Mouse (Mus musculus) urinary bladder, adult 2 months (tissue): Measurements from ENCODE around the gene Mmp2. TPM values are rescaled to one million over a fixed set of nuclear protein-coding genes. Genes with fewer than 3 reads are reported as not detected.
"Not testable (repeated sequence)": the region's sequence is repeated elsewhere in the genome, so short reads cannot be mapped to it uniquely, and the experiment has no call there.

ENCODE experiments used
- DNase-seq: peaks from one replicate; pipeline ENCODE4 v3.0.0; 2022; ENCODE audit warnings: low spot score
- polyA plus RNA-seq: library from polyadenylated mRNA; depleted of rRNA; stranded (reverse); fragments of >200 nt; gene quantifications from 2 replicates; pipeline ENCODE4 v1.2.3, GENCODE M21; 2012; rRNA removed

The Mmp2 gene
- polyA plus RNA-seq, result 311 and 318 TPM in 2 replicates

DNA sequence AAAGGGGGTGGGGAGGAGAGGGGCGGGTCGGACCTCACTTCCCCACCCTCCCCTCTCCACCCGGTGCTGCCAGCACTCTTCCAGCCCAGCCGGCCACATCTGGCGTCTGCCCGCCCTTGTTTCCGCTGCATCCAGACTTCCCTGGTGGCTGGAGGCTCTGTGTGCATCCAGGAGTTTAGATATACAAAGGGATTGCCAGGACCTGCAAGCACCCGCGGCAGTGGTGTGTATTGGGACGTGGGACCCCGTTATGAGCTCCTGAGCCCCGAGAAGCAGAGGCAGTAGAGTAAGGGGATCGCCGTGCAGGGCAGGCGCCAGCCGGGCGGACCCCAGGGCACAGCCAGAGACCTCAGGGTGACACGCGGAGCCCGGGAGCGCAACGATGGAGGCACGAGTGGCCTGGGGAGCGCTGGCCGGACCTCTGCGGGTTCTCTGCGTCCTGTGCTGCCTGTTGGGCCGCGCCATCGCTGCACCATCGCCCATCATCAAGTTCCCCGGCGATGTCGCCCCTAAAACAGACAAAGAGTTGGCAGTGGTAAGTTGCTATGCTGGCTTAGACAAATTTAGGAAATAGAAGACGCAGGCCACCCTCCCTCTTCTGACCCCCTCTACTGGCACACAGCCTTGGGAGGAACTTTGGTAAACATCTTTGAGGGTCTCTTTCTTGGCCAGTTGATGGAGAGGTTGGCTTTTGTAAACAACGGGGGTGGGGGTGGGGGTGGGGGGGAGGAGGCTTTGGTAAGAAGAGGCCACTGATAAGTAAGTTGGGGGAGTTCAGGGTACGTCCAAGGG, at the start of gene Mmp2:
Mmp2 (plus strand) TSS at position 49 of the 792 bp plus-strand sequence.
- DNase-seq, result no peak

DNA sequence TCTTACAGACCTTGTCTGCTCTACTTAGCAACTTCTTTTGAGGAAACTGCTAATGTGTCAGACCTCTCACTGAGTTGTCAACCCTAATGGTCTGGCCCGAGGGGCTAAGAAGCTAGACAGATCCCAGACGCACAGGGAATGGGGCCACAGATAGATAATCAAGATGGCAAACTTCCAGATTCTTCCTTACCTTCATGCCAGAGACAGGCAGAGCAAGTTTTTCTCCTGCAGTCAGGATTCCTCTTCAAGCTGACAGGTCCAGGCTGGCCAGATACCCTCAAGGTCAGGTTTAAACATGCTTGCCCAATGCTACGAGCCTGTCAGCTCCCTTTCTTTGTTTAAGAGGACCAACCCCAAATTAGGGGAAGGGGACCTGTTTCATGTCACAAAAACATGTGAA, 46.1 kb upstream of the Mmp2 start:
- peak; percentile 25 for DNase-seq

DNA sequence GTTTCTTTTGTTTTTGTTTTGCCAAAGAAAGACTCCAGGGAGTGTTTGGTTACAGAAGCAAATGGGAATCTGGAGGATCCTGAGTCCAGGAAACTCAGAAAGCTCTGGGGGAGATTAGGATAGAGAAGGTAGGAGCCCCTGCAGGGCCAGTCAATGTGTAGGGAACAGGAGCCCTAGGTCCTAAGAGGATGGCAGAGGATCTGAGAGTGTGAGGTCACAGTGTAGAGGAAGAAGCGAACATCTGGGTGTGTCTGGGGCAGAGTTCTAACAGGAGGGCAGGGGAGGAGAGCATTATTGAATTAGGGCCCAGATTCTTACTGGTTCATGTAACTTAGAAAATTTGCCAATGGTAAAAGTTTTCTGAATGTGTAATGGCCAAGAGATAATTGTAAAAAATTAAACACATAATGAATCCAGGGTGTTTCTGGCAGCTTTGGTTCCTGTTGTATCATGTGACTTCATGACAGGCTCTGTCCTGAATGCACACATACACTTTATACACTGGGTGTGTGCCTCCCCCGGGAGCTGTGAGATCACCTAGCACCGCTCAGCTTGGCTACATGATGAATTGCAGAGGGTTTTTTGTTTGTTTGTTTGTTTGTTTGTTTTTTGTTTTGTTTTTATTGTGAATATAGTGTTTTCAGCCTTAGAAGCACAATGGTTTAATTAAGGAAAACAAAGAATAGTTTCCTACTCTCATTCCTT, 43.0 kb upstream of the Mmp2 start:
- no peak for DNase-seq

DNA sequence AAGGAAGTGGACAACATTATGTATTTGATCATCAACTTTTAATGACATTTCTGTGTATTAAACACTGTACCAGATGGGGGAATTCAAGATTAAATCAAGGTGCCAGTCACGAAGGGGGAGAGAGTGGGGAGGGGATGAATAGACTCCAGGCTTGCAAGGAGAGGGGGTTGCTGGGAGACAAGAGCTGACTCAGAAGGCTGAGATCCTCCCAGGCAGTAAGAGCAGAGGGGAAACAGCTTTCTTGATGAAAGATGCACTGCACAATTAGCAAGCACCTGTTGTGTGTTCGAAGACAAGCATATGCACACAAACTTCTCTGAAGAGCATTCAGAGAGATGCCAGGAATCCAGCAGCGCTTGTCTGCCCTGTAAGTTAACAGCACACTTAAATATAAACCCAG, 36.3 kb upstream of the Mmp2 start:
- DNase-seq, result no peak

DNA sequence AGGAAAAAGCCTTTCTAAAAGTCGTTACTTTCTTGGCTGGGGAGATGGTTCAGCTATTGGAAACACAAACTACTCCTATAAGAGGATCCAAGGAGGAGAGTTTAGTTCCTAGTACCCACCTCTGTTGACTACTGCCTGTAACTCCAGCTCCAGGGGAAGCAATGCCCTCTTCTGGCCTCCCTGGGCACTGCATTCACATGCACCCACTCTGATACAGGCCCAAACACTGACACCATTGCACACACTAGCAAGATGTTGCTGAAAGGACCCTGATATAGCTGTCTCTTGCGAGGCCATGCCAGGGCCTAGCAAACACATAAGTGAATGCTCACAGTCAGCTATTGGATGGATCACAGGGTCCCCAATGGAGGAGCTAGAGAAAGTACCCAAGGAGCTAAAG, 35.1 kb upstream of the Mmp2 start:
- DNase-seq, result not testable (repeated sequence)

DNA sequence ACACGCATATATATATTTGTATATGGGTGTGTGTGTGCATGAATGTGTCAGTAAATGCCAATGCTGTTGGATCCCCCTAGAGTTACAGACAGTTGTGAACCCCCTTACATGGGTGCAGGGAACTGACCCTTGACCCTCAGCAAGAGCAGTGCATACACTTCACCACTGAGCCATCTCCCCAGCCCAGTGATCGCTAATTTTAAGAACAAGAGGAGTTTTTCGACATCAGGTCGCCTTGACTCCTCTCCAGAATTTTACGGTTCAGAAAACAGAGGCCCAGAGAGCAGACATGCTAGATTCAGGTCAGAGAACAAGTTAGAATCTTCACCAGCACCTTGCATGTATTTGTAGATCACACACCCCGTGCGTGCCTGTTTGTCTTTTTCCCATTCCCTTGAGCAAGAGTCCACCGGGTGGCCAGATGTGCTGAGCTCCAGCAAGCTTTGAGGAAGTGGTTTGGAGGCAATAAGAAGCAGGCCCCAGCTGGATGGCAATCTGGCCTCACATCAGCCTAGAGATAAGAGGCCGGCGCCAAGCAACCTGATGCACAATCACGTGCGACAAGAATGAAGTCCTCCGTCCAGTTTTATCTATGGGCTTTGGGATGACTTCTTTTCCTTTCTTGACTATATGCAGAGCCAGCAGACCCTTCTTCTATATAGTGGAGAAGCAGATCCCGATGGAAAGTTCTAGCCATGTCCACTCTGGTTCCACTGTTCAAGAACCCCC, 33.1 kb upstream of the Mmp2 start:
- DNase-seq, result no peak

DNA sequence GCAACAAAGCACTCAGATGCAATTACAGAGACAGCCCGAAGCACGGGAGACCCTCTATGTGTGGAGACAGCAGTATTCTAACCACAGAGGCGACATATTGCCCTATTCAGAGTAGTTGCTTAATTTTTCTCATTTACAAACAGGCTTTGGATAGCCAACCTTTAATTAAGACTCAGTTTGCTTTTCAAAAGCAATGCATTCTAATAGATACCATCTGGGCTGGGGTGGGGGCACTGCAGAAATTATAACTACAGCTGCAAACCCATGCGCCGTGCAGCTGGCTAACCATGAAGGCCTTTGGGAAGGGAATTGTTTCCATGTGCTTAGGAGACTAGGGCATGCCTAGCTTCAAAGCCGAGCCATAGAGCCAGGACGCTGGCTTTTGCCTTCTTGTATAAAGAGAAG, 29.6 kb upstream of the Mmp2 start:
- no peak for DNase-seq

DNA sequence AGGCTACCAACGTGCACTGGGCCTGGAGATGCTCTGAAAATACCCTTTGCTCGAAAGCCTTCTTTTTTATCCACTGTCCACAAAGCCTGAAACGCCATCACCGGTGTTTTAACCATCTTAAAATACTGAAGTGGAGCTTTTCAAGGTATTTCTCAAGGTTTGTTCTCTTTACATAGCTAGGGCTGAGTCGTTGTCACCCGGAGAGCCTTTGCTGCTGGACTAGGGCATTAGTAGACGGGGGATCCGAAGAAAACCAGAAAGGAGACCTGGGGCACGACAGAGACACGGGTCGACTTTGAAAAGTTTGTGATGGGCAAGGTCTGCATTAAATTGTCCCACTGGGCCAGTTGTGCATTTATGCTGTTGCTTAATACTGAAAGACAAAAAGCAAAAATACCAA, 27.7 kb upstream of the Mmp2 start:
- DNase-seq, result no peak

DNA sequence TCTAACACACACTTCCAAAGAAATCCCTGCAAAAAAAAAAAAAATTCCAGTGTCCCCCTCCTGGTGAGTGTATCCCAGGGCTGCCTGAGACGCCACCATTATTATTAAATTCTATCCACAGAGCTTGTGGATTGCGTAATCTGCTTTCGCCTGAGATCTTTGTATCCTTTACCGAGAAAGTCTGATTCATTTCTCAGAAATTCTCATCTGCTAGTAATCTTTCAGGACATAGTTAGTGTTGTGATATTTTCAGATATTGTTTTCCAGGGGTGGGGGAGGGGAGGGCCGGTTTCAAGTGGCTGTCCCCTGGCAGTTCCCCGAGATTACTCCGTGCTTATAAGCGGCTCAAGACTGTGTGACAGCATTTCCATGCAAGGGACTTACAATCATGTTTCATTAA, 25.9 kb upstream of the Mmp2 start:
- DNase-seq, result no peak

DNA sequence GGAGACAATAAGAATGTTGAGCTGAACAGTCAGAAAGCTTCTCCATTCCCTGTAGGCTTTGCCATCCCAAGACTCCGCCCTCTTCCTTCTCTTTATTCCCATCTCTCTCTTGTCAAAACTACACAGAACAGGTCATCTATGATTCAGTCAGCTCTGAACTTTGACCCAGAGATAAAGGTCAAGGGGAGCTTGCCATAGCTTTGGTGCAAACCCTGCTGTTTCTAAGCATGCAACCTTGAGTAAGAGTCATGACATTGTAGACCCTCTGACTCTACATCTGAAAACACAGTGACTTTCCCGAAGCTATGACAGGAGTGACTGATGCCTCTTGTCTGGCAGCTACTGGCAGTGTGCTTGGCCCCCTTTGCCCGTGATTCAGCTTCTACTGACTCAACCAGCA, 24.5 kb upstream of the Mmp2 start:
- DNase-seq, result no peak

DNA sequence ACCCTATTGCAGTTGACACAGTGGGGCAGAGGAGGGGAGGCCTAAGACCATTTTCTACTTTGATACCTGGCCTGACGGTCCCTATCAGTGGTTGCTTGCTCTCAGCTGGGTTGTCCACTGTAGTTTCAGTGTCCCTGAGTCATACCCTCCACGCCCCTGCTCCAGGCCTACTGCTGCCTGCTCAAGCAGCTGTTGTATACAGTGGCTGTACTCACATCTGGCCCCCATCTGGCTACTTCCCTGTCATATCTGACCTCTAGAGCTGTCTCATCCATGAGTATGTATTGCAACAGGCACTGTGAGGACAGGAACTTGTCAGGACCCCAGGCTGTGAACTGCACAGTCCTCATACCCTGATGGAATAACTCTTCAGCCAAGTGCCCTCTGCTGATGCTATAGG, 14.3 kb upstream of the Mmp2 start:
- no peak for DNase-seq

DNA sequence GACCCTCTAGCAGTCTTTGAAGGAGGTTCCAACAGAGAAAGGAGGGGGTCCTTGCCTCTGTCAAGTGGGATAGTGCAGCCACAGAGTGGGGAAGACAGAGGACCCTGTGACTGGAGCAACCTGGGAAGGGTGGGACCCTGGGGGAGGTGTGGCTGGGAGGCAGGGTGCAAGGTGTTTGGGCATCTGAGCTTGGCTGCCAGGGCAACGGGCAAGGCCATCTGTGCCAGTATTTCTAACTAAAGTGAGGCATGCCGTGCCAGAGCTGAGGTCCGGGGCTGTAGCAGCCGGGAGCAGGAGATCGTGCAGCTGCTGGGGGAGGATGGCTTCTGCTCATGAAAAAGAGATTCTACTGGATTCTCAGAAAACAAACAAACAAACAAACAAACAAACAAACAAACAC, 11.4 kb upstream of the Mmp2 start:
- DNase-seq, result no peak

DNA sequence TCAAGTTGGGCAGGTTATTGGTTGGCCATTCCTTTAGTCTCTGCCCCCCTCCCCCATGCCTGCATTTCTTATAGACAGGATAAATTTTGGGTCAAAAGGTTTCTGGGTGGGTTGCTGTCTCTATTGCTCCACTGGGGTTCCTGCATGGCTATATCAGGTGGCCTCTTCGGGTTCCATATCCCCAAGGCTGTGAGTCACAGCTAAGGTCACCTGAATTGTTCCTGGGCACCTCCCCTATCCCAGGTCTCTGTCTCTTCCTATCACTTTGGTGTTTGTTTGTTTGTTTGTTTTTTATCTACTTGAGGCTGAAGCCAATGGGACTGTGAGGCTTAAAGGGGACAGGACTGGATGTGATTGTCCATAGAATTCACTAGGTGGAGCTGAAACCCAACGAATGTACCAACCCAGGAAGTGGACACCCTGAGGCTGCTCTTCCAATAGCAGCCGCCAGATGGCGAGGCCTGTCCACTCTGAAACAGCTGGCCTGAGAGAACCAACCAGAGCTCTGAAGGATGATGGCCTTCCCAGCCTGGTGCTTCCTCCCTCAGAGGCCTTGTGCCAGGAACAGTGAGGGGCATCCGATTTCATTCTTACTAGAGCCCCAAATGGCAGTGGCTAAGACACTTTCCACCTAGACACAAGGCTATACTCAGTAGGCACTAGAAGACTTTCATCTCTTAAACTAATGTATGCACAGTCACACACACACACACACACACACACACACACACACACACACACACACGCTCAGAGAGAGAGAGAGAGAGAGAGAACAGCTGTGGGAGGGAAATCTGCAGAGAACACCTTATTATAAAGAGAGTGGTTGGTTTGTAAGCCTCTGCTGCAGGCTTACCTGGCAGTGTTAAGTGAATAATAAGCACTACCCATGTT, 8.9 kb upstream of the Mmp2 start:
- DNase-seq, result peak; percentile 83

DNA sequence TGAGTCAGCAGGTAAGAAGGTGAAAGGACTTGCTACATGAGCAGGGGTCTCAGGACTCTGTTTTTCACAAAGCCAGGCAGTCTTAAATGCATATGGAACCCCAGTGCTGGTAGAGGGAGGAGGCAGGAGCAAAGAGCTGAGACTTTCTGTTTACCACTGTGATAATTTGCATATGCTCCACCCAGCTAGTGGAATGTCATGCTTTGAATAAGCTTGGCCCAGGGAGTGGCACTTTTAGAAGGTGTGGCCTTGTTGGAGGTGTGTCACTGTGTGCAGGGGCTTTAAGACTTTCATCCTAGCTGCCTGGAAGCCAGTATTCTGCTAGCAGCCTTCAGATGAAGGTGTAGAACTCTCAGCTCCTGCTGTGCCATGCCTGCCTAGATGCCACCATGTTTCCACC, 5.9 kb upstream of the Mmp2 start:
- DNase-seq, result no peak

DNA sequence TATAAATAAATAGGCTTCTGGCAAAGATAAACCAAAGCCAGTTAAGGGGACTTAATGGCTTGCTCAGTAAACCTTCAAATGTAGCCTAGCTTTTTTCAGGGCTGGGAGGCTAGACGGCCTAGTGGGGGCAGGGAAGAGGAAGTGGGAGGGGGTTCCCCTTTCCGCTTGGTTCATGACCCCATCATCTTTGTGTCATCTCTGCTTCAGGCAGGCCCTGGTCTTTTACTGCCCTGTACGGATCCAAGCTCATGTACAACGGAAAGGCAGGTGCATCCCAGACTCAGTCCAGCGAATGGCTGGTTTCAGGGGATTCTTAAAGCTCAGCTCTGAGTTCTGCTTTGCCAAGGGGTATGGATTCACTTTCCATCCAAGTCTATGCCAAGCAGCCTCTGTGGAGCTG, 4.7 kb upstream of the Mmp2 start:
- no peak for DNase-seq

DNA sequence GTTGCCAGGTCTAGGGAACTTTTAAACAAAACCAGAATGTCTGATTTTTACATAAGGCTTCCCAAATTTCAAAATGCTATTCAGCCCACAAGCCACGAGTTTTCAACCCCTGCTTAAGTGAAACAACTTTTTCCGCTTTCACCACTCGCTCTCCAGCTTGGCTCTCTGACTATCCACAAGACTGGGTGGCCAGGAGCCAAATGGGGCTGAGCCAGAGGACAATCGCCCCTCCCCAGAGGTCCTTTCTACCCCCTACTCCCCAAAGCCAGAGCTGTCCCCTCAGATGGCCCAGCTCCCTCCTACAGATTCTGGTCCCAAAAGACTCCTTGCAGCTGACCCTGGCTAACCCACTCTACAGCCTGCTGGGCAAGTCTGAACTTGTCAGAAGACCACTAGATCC, 1.1 kb upstream of the Mmp2 start:
- no peak for DNase-seq

DNA sequence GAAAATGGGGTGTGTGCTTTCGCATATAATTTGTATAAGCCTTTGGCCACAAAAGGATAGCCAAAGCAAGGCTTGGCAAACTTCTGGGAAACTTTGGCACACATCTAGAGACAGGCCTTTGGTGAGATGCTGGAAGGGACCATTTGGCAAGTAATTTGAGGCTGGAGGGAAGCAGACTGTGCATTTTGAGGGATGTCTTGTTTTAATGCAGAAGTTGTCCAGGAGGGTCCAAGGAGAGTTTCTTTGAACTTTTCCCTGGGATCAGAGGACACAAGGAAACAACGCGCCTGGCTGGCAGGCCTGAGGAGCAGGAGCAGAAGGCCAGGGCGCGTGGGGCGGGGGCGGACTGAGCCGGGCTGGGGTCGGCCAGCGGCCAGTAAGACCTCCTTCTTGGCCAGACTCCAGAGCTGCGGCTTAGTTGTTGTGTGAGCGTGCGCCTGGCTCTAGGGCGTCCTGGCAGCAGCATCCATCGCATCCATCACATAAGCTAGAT, 1.2 kb downstream of the Mmp2 start:
- no peak for DNase-seq

DNA sequence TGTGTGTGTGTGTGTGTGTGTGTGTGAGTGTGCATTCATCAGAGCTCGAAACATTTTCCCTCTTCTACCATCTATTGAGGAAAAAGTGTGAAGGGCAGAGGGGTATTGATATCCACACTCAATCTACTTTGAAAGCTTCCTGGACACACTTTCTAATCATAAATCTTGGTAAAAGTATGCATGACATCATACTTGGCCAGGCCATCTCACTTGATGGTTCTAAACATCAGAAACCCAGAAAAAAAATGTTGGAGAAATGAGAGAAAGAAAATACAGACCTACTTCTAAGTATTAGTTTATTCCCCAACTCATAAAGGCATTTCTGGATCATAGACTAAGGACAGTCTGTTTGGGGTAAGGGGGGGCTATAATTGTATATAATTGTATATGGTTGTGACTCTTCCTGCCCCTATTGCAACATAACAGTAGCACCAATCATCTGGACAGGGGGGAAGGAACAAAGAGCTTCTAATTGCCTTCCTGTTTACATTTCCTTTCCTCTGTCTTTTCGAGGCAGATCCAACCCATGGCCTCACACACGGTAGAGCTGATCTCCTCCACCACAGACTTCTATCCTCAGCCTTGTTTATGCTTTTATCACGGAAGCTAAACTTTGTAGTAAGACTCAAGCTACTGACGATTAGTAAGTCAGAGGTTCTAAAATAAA, 7.1 kb downstream of the Mmp2 start:
- DNase-seq, result no peak

DNA sequence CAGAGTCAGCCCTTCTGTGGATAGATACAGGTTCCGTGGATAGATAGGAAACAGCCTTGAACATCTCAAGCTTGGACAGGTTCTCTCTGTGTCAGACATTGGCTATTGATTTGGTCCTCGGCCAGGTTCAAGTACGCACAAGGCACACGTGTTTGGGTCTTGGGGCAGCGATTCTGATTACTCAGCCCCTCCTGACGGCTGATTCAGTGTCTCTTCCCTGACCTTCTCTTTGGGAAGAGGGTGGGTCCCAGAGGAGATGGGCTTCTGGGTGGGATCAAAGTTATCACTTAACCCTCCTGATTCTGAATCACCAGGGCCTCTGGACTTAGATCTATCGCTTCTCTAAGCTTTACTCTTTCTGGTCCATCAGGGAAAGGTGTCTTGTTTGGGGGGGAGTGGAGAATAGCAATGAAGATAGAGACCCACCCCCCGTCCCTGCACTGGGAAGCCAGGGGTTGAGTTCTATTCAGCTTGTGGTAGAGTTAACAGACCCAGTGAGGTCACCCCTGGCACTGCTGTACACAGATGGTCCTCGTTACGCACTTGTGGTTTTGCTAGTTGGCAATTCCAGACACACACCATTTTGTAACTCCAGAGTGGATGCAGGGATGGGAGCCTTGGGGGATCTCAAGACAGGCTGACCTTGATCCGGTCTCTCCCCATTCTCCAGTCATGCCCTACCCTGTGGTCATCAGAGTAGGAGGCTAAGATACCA, 7.9 kb downstream of the Mmp2 start:
- DNase-seq, result no peak

DNA sequence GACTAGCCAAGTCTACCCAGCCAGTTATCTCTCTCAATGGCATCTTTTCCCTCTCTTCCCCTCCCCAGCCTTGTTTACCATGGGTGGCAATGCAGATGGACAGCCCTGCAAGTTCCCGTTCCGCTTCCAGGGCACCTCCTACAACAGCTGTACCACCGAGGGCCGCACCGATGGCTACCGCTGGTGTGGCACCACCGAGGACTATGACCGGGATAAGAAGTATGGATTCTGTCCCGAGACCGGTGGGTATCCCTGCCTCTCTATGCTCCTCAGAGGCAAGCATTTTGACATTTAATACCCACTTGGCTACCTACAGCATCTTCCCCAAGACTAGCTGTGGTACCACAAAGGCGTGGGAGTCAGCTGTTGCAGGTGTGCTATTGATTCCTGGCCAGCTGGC, 8.8 kb downstream of the Mmp2 start:
- no peak for DNase-seq
